Mouse (Mus musculus) olfactory bulb, adult 2 months (tissue): ENCODE data around the gene Set.

ENCODE experiments used
- CTCF ChIP-seq: fragments of 200-500 bp; IDR thresholded peaks from 2 replicates; pipeline ENCODE4 v1.5.1; 2012; ENCODE audit warnings: low read depth, mild to moderate bottlenecking, low read length, moderate library complexity; ENCODE audit not compliant: insufficient read depth
- POLR2A ChIP-seq: fragments of 200-500 bp; IDR thresholded peaks from 2 replicates; pipeline ENCODE4 v1.6.1; 2012; ENCODE audit warnings: mild to moderate bottlenecking, low read depth, low read length, moderate library complexity; ENCODE audit not compliant: insufficient read depth

DNA sequence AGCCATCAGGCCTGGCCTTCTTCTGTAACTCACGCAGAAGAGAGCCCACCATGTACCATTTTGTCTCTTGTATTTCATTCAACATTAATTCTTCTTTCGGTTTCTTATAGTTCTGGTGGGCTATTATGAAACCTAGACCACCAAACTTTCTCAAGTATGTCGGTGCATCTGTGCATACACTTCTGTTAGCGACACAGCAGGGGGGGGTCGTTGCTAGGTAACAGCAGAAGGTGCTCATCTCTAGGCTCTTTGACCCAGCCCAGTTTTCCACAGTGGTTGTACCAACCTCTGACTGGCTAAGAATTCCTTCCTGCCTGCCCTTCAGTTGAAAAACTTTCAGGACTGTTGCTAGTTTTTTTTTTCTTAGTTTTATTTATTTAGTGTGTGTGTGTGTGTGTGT, 1.2 kb downstream of the Set start:
- TF ChIP-seq CTCF (no peak), POLR2A (no peak)
